Mouse (Mus musculus): ENCODE measurements around the gene Mea1.
A peak's percentile ranks its signal among the peaks of the same experiment; 100 is the strongest.

Gene Mea1

DNA sequence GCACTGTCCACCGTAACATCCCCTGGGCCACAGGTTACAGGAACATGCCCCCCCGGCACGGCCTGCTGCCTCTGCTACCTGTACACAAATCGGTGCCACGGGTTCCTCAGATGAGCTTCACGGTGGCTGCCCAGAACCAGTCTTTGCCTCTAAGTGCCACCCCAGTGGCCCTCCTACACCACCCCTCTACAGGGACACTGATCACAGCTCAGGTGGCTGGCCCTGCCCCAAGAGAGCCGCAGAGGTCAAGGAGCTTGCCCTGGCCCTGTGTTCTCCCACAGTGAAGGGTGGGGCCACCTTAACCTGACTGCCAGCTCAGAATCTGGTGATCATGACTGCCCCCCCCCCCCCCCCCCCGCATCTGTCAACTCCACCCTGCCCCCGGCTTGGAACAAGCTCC lies at the start of gene Mea1:
Gene Mea1 (plus strand): TSS at position 378 of the 400 bp plus-strand sequence.
- DNase-seq (ENCODE audit: low spot score in 2 of 2), result no peak

DNA sequence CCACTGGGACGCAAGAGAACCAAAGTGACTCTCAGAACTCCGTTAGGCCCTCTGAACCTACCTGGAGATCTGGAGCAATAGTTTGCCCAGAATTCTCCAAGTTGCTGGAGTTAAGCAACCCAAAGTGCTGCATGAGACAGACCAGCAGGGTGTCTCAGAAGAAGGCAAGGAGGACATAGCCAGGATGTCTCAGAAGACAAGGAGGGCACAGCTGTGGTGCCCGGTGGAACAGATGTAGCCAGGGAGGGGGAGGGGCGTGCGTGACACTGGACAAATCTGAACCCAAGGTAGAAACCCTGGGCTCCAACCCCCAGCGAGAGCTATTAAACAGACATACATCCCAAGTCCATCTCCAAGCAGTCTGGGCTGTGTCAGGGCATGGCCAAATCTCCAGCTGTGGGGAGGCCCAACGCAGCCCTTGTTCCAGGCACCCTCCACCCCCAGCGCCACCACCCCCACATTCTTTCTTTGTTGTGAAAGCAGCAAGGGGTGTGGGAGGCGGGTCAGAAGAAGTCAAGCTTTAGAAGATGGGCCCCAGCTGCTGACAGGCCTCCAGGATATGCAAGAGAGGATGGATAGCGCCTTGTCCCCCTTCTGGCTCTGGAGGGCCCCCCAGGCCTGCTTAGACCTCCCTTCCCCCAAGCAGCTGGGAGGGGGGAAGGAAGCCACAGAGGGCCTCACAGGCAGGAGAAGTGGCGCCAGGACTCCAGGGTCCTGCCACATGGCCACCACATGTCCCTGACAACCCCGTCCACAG lies 48.7 kb upstream of the Mea1 start:
- no peak for DNase-seq (ENCODE audit: low spot score in 2 of 2)

DNA sequence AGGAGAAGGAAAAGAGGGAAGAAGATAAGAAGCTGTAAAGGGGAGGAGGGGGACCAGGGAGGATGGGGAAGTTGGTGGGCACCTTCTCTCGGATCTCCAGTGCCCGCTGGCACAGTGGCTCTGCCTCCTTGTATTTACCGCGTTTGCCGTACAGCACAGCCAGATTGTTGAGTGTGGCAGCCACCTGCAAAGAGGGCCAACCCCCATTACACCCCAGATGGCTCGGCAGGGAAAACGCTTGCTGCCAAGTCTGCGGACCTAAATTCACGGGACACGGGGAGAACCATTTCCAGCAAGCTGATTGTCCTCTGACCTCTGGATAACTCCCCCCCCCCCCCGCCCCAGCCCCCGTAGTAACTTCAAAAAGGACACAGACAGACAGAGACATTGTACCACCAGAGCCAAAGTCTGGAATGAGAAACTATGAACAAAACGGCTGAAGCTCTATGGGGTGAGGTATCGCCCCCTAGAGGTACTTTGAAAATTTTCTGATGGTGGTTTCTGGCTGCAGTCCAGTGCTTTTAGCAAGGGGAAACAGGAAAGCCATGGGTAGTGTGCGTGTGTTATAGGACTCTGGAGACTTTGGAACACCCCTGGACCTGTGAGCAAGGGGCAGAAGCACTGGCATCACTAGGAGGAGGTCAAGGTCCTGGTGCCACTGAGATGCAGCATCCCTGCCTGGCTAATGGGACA lies 41.6 kb upstream of the Mea1 start:
- peak in 1 of 2 experiments; percentile 83 for DNase-seq (ENCODE audit: low spot score in 2 of 2)

DNA sequence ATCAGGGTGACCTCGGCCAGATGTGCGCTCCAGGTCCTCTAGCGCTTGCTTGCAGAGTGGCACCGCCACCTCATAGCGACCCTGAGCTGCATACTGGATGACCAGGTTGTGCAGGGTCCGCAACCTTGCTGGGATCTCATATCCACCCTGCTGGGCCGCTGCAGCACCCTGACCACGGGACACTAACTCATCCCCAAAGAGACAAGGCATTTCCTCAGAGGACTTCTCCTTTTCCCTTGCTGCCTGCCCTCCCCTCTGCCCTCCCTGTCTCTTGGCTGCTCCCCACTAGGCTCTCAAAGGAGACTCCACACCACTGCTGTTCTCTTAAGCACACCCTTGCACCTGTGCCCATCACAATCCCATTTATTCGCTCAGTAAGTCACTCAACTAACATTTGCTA lies 38.7 kb upstream of the Mea1 start:
- no peak for DNase-seq (ENCODE audit: low spot score in 2 of 2)

DNA sequence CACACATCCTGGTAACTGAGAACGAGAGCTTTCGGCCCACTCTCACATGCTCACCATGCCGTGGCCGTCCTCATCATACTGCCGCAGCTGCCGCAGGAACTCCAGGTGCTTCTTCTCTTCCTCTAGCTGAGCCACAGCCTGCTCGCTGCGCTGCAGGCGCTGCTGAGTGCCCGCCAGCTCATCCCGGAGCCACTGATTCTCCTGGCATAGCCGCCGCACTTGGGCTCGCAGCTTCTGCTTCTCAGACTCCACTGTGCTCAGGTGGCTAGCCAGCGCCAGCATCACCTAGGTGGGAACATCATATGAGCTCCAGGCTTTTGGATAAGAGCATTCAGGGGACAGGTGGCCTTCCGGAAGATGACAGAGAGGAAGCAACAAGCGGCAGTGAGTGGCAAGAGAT lies 36.5 kb upstream of the Mea1 start:
- no peak for DNase-seq (ENCODE audit: low spot score in 2 of 2)

DNA sequence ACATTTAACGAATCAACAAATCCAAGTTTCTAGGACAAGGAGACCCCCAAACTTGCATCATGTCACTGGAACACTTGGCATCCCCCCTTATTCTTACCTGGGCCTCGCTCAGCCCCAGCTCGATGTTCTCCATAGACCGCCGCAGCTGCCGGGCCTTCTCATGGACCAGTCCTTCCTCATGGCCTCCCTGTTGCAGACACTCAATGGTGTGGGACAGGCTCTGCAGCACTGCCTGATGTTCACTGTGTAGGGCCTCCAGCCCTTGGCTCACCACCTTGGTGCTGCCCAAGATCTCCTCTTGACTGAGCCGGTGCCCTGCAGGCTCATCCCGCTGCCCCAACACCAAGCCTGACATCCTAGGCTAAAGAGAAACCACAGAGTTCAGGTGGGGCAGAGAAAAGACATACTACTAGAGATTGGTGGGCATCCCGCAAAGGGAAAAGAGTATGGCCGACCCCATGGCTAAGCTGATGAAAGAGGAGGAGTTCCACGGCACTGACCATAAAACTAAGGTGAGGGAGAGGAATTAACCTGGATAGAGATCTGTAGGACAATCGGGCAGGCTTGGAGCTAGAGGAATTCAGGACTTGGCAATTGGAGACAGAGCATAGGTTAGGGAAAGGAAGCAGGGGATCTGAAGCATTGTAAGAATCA lies 34.3 kb upstream of the Mea1 start:
- DNase-seq (ENCODE audit: low spot score in 2 of 2), result no peak

DNA sequence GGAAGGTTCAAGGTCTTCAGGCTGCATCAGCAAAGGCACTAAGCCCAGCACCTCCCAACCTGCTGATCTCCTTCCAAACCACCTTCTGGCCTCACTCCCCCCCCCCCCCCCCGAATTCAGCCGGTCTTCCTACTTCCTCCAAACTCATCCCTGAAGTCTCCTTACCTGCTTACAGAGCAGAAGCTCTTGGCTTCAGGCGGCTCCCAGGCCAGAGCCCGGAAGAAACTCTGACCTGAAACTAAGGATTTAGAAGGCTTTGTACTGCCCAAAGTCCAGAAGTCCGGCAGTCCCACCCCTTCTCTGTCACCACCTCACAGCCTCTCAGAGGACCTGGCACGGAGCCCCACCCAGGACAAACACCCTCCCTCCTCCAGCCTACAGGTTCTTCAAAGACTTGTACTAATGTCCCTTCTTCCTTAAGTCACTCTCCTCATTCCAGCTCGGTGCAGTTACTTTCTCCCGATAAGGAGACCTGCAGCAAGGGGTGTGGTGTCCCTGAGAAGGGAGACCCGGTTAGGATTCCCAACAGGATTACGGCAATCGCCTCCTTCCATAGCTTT lies 33.6 kb upstream of the Mea1 start:
- DNase-seq (ENCODE audit: low spot score in 2 of 2), result no peak

DNA sequence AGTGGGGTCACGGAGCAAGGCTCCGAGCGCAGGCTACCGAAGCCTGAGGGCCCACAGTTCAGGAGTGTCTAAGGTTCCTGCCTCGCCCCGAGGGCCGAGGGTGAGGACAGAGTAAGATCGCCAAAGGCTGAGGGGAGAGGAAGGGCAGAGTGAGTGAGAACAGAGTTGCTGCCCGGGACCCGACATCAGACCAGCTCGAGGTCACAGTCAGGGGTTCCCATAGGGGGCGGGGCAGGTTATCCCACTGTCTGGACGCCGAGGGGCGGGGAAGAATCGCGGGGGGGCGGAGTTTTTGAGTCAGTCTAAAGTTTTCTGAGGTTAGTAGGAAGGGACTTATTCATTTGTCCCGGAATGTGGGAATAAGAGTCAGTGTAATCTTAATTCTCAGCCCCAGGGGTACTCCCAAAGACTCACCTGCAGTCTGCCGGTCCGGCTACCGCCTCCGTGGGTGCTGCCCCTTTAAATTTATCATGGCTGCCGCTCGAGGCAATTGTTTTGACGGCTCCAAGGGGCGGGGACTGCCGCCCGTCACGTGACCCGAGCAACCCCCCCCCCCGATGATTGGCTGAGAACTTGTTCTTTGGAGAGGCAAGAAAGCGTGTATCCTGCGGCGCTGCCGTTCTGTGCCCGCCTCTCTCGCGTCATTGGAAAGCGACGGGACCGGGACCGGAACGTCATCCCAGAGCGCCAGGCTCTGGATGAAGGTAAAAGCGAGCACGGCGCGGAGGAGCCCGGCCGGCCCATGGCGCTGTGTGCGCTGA lies 32.9 kb upstream of the Mea1 start, which contains the start of the genes Klc4 and Mrpl2:
Gene Klc4 (minus strand): TSS at position 462 of the 761 bp plus-strand sequence.
Gene Mrpl2 (plus strand): TSS at position 669 of the 761 bp plus-strand sequence.
- DNase-seq (ENCODE audit: low spot score in 2 of 2), result peak; percentile 96 to 99

DNA sequence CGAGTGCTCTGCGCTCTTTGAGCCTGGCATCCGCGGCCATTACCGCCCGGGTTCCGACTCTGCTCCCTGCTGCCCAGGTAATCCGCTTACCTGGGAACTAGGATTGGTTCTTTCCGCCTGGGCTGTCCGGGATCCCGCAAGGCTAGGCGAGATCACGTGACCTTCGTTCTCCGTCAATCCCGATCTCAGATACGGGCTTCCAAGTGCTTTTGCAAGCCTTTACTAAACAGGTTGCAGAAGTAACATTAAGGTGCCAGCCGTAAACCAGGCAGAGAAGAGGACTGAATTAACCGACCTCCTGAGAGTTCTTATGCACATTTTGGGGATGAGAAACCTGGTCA lies 32.3 kb upstream of the Mea1 start:
- no peak for DNase-seq (ENCODE audit: low spot score in 2 of 2)

DNA sequence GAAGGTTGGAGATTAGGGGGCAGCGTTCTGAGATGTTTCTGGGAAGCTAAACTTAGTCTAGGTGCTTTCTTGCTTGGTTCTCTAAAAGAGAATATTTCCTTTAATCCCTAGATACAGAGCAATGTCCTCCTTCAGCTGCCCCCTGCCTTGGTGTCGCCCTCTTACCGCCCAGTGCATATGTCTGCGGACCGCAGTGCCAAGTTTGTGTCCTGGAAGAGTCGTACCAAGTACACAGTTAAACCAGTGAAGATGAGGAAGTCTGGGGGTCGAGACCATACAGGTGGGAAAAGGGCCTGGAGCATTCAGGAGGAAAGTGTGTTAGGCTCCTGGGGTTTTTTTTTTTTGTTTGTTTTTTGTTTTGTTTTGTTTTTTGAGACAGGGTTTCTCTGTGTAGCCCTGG lies 31.3 kb upstream of the Mea1 start:
- DNase-seq (ENCODE audit: low spot score in 2 of 2), result no peak

DNA sequence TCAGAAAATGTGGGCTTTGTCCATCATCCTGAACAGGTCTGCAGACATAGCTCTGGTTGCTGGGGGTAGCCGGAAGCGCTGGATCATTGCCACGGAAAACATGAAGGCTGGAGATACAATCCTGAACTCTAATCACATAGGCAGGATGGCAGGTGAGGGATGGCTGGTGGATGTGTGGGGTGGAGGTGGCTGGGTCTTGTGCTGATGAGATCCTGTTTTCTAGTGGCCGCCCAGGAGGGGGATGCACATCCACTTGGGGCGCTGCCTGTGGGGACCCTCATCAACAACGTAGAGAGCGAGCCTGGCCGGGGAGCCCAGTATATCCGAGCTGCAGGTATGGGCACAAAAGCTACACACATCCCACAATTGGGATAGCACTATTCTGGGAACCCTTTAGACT lies 30.2 kb upstream of the Mea1 start:
- no peak for DNase-seq (ENCODE audit: low spot score in 2 of 2)

DNA sequence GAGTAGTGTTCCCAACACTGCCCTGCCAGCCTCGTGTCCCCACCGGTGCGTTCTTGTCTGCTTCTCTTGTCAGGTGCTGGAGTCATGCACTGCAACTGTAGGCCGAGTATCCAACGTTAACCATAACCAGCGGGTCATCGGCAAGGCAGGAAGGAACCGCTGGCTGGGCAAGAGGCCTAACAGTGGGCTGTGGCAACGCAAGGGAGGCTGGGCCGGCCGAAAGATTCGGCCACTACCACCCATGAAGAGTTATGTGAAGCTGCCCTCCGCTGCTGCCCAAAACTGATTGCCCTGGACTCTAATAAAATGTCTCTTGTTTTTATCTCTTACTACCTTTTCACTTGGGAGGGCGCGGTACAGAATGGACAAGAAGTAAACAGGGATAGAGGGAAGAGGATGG lies 28.8 kb upstream of the Mea1 start:
- DNase-seq (ENCODE audit: low spot score in 2 of 2), result no peak

DNA sequence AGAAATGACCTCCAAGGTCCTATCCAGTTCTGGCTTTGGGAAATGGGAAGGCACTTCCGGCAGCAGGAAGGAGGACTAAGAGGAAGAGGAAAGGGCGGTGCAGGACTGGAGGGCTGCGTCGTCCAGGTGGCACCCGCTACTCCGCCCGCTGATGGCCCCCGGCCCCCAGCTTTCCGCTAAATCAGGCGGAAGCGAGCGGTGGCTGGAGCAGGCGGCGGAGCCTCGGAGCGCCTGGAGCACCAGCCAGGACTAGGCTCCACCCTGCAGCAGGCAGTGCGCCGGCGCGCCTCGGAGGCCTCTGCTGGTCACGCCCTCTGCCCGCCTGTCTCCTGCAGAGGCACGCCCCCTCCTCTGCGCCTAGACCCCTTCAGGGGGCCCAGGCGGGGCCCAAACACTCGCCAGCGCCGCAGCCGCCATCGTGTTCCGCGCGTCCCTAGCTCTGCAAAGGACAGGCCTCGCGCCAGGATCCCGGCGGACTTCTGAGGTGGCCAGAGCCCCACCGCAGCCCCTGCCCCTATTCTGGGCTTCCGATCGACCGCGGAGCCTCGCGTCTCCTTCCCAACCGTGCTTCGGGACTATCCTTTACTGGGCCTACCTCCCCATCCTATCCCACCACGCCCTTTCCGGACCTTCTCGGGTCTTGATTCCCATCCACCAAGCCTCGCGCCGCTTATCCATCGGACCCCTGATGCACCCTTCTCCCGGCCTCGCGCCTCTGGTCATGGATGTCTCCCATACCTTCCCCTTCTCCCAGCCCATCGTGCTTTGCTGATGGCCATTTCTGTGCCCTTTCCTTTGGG lies 28.2 kb upstream of the Mea1 start, which contains the start of gene Cul7:
Gene Cul7 (plus strand): TSS at position 106 of the 800 bp plus-strand sequence.
- peak; percentile 79 to 87 for DNase-seq (ENCODE audit: low spot score in 2 of 2)

DNA sequence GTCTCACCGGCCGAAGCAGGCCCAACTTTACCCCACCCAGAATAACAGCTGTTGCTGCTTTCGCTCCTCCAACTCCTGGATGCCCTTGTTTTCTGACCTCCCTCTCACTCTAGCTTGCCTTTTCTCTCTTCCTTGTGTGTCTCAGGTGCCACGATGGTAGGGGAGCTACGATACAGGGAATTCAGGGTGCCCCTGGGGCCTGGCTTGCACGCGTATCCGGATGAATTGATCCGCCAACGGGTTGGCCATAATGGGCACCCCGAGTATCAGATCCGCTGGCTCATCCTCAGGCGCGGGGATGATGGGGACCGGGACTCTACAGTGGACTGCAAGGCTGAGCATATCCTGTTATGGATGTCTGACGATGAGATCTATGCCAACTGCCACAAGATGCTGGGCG lies 27.3 kb upstream of the Mea1 start:
- DNase-seq (ENCODE audit: low spot score in 2 of 2), result no peak

DNA sequence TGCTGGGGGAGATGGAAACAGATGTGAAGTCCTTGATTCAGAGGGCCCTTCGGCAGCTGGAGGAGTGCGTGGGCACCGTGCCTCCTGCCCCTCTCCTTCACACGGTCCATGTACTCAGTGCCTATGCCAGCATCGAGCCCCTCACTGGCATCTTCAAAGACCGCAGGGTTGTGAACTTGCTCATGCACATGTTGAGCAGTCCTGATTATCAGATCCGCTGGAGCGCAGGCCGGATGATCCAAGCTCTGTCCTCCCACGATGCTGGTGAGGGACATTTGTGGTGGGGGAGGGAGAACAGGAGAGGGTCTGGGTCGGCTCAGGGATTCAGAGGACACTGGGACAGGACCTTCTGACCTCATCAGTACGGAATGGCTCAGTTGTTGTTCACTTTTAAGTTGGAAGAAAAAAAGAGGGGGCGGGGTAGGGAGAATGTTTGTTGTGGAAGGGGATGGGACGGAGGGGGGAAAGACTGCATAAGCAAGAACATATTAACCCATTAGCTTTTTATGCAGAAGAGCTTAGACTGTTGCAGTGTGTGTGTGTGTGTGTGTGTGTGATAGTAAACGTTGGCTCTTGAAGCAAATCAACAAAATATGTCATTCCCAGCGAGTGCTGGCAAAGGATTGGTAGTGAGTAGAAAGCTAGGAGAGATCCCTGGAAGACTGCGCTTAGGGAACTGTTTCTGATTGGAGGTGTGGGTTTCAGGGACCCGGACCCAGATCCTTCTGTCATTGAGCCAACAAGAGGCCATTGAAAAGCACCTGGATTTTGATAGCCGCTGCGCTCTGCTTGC lies 26.6 kb upstream of the Mea1 start:
- DNase-seq (ENCODE audit: low spot score in 2 of 2), result no peak

DNA sequence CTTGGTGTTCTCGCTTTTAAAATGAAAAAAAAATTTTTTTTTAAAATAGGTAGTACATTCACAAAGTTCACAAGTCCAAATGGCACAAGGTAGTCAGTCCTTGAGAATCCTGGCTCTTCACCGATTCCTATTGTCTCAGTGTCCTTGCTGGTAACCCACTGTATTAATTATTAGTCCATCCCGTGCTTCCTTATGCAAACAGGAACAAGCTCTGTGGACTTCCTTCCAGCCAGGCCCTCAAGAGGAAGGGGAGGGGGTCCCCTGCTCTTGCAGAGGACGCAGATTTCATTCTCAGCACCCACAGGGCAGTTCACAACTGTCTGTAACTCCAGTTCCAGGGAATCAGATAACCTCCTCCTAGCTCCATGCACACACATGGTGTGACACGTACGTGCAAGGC lies 22.5 kb upstream of the Mea1 start:
- no peak for DNase-seq (ENCODE audit: low spot score in 2 of 2)

DNA sequence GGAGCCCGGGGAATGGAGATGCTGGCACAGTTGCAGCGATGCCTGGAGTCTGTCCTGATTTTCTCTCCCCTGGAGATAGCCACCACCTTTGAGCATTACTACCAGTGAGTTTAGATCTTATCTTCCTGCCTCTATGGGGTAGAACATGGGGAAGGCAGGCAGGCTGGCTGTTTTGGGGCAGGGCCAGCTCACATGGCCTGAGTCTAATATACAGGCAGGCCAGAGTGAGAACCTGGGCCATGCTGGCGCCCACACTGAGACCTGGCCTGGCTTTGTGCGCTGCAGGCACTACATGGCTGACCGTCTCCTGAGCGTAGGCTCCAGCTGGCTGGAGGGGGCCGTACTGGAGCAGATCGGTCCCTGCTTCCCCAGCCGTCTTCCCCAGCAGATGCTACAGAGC lies 17.2 kb upstream of the Mea1 start:
- DNase-seq (ENCODE audit: low spot score in 2 of 2), result no peak

DNA sequence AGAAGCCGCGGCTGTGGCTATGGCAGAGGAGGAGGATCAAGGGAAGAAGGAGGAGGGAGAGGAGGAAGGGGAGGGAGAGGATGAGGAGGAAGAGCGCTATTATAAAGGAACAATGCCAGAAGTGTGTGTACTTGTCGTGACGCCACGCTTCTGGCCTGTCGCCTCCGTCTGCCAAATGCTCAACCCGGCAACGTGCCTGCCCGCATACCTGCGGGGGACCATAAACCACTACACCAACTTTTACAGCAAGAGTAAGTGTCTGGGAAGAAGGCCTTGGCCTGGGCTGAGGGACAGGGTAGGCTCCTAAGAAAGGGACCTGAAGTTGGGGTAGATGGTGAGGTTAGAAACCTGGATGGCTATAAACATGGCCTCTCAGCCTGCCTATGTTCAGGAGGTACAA lies 16.6 kb upstream of the Mea1 start:
- no peak for DNase-seq (ENCODE audit: low spot score in 2 of 2)

DNA sequence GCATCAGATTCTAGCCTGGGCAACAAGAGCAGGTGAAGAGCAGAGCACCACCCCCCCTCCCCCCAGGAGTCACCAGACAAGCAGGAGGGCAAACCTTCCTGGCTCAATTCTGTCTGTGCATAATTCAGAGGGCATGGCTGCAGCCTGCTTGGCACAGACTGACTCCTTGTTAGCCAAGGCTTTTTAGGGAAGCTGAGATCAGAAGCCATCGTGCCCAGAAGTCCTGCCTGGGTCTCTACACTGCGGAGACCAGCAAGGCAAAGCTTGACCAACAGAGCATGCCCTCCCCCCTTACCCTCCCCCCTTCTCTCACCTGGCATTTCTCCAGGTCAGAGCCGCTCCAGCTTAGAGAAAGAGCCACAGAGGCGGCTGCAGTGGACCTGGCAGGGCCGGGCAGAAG lies 15.9 kb upstream of the Mea1 start:
- DNase-seq (ENCODE audit: low spot score in 2 of 2), result no peak

DNA sequence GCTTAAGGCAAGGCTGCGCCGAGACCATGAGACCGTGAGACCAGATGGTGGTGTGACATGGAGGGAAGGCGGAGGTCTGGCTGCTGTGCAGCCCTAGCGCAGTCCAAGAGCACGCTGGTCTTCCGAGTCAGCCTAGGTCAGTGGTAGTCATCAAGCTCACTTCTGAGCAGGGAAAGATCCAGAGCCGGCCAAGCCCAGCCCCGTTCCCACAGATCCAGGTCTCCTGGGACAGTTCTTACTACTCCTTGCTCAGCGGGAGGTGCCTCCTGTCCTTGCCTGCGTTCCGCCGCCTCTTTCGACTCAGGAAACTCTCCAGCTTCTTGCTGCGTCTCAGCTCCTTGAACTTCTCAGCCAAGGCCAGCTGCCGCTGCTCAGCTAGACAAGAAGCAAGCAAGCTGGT lies 10.9 kb upstream of the Mea1 start:
- no peak for DNase-seq (ENCODE audit: low spot score in 2 of 2)

Data from left cerebral cortex, adult 9 months (tissue).